Mouse (Mus musculus) bone marrow macrophage, adult 2 months (primary cell): ENCODE measurements around the gene Ghitm.

Experiments
- CTCF ChIP-seq: IDR thresholded peaks from 2 replicates; pipeline ENCODE4 v1.5.1; 2012; ENCODE audit warnings: low read depth, mild to moderate bottlenecking, low read length, moderate library complexity
- POLR2A ChIP-seq: IDR thresholded peaks from 2 replicates; pipeline ENCODE4 v1.6.1; 2012; ENCODE audit warnings: mild to moderate bottlenecking, low read depth, low read length, borderline replicate concordance

DNA sequence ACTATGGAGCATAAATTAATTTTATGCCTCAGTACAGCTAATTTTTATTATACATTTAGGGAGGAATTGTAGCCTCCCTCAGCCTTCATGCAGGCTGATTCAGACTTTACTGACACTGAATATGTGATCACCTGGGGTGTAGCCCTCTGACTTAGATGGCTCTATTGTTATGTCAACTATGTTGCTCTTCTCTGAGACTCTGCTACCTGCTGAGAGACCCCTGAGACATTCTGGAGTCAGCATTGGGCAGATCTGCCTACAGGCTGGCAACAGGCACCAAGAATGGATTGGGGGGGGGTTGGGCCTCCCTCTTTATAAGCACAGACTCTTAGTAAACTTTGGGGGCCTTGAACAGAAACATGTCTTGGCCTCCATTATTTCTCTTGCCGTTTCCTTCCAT is 19.3 kb upstream of the Ghitm start:
- TF ChIP-seq CTCF, result no peak
- TF ChIP-seq POLR2A, result no peak
